In genomic region chr11:52299687-52300086, GRCm38 (mm10) we compare ENCODE assay signal across 16 mouse cellular contexts. TPM values are rescaled to one million over a fixed set of nuclear protein-coding genes. Genes with fewer than 3 reads are reported as not detected.
DNase-seq lines count a peak whose midpoint lies in the region; ATAC-seq lines count a peak whose summit lies in the region.
"Had no signal": no experiment of that assay in that cellular context is flagged by ENCODE, and none has a peak within 500 bp of the region (broad histone marks: within the 10 kb centered on the region; RNA-seq: fewer than 3 reads in every experiment).

No protein-coding gene starts in this region.

- peak; percentile 52; the same call in 1 of the 2 replicates for ATAC-seq in heart, embryonic 16.5 days (replicated peaks; ENCODE audit: extremely low read depth, insufficient read depth, low FRiP score)
- ATAC-seq in megakaryocyte, adult 5-6 weeks (ENCODE audit: poor library complexity, severe bottlenecking) = peak; percentile 45
- no peak for ATAC-seq in midbrain, embryonic 14.5 days (ENCODE audit: low FRiP score, low TSS enrichment)

- WGBS in heart, embryonic 16.5 days = 52% methylated on average over 7 of the region's 7 CpGs
- 74% methylated on average over 7 of the region's 7 CpGs for WGBS in midbrain, embryonic 14.5 days

- no peak overlapping the region for H3K9ac ChIP-seq in heart, embryonic 16.5 days (ENCODE audit: low read length)
- no peak overlapping the region for H3K9ac ChIP-seq in midbrain, embryonic 14.5 days (replicated peaks; ENCODE audit: low read length)
- H3K9ac ChIP-seq: hindbrain, embryonic 15.5 days; limb, embryonic 13.5 days had no signal

- no peak overlapping the region for H3K4me3 ChIP-seq in heart, embryonic 16.5 days (ENCODE audit: low read length)
- no peak overlapping the region for H3K4me3 ChIP-seq in midbrain, embryonic 14.5 days (replicated peaks; ENCODE audit: low read depth, low read length)
- H3K4me3 ChIP-seq: embryonic facial prominence, embryonic 10.5 days; hindbrain, embryonic 15.5 days; left cerebral cortex, adult 2 months; limb, embryonic 13.5 days had no signal

- peak overlapping the region; percentile 37; the same call in 1 of the 2 replicates for H3K27ac ChIP-seq in heart, embryonic 16.5 days (ENCODE audit: low read length)
- no peak overlapping the region for H3K27ac ChIP-seq in midbrain, embryonic 14.5 days (replicated peaks; ENCODE audit: low read depth, low read length)
- H3K27ac ChIP-seq: embryonic facial prominence, embryonic 10.5 days; hindbrain, embryonic 15.5 days; left cerebral cortex, adult 2 months; limb, embryonic 13.5 days had no signal

- no peaks in the 10 kb centered on the region for H3K27me3 ChIP-seq in heart, embryonic 16.5 days (ENCODE audit: control insufficient read depth, insufficient read depth, low read length)
- H3K27me3 ChIP-seq in midbrain, embryonic 14.5 days (ENCODE audit: control insufficient read depth, insufficient read depth, low read length) = no peaks in the 10 kb centered on the region
- H3K27me3 ChIP-seq: hindbrain, embryonic 15.5 days; limb, embryonic 13.5 days had no signal

- H3K4me1 ChIP-seq in heart, embryonic 16.5 days (ENCODE audit: control insufficient read depth, insufficient read depth, low read length) = no peaks in the 10 kb centered on the region
- no peaks in the 10 kb centered on the region for H3K4me1 ChIP-seq in midbrain, embryonic 14.5 days (ENCODE audit: control insufficient read depth, insufficient read depth, low read length)
- H3K4me1 ChIP-seq: hindbrain, embryonic 15.5 days; limb, embryonic 13.5 days had no signal

- intact Hi-C loops in heart, postnatal 14 days (cut with DNase I) = no loop called here

- no peak overlapping the region for H3K4me2 ChIP-seq in heart, embryonic 16.5 days (ENCODE audit: low read depth, low read length)
- H3K4me2 ChIP-seq in midbrain, embryonic 14.5 days (ENCODE audit: low read length) = no peak overlapping the region
- H3K4me2 ChIP-seq: hindbrain, embryonic 15.5 days; limb, embryonic 13.5 days had no signal

- no peak for DNase-seq in heart, postnatal 14 days
- peak; percentile 82 to 84 for DNase-seq in CD8-positive naive resting alpha-beta T cell, adult 2 months (ENCODE audit: low read depth in 2 of 2, low spot score in 2 of 2)
- DNase-seq in thymus, postnatal 10 days (ENCODE audit: low spot score in 2 of 2) = peak; percentile 79 to 82
- no peak for DNase-seq in embryo, embryonic 11 days
- DNase-seq in midbrain, embryonic 14.5 days = no peak
- DNase-seq in frontal cortex, postnatal 14 days (ENCODE audit: low spot score in 2 of 2) = no peak
- DNase-seq: cerebellum, adult 8-10 months; gastrocnemius, postnatal 25 days; kidney, adult 9 months; lung, adult 18-20 months had no signal

- H3K9me3 ChIP-seq in heart, embryonic 16.5 days (replicated peaks; ENCODE audit: control insufficient read depth, low read length) = no peaks in the 10 kb centered on the region
- no peaks in the 10 kb centered on the region for H3K9me3 ChIP-seq in midbrain, embryonic 14.5 days (ENCODE audit: control insufficient read depth, low read length)
- H3K9me3 ChIP-seq: embryonic facial prominence, embryonic 10.5 days; hindbrain, embryonic 15.5 days; limb, embryonic 13.5 days had no signal

- H3K36me3 ChIP-seq in heart, embryonic 16.5 days (ENCODE audit: control insufficient read depth, insufficient read depth) = no peaks in the 10 kb centered on the region
- no peaks in the 10 kb centered on the region for H3K36me3 ChIP-seq in midbrain, embryonic 14.5 days (ENCODE audit: control insufficient read depth, insufficient read depth, low read length)
- H3K36me3 ChIP-seq: embryonic facial prominence, embryonic 10.5 days; hindbrain, embryonic 15.5 days; limb, embryonic 13.5 days had no signal

RNA-seq across cellular contexts. Expression of gene Tcf7, which starts 16.9 kb away (rescaled TPM):
- polyA plus RNA-seq in heart, embryonic 16.5 days (2015; fragmentation: Nextera tagmentation; extraction: Ambion mirVana) = 29.0 and 65.0 TPM in 2 replicates
- 10 to 100 TPM in 1 of 2 experiments, 1 to 10 TPM in 1; 3.2 to 45.5 TPM for total RNA-seq in heart, postnatal 14 days (2021)
- total RNA-seq in megakaryocyte, adult 5-6 weeks (2015) = 6.9 and 9.4 TPM in 2 replicates
- total RNA-seq in megakaryocyte, adult 5-6 weeks (2017) = 1.2 and 1.8 TPM in 2 replicates
- 2.8 and 5.8 TPM in 2 replicates for polyA plus RNA-seq in midbrain, embryonic 14.5 days (2014; fragmentation: Nextera tagmentation; extraction: Ambion mirVana)

Comparison
In these comparisons a context has a peak if more than half of its experiments do, and no peak if none do; other contexts are left out.
1. DNase-seq: peak in CD8-positive naive resting alpha-beta T cell, adult 2 months (2 of 2) and thymus, postnatal 10 days (2 of 2); none in heart, postnatal 14 days (0 of 2), embryo, embryonic 11 days (single experiment), midbrain, embryonic 14.5 days (single experiment) and frontal cortex, postnatal 14 days (0 of 2).